Mouse (Mus musculus) CH12.LX (cell line): ENCODE results near the gene Pnmal2. TPM values are rescaled to one million over a fixed set of nuclear protein-coding genes. Genes with fewer than 3 reads are reported as not detected.

Experiments
- DNase-seq: peaks from one replicate; pipeline ENCODE4 v3.0.0-alpha.2; 2013; ENCODE audit errors: extremely low read depth
- H3K27ac ChIP-seq: 2 replicates; pipeline ENCODE4 v1.5.1; 2012; ENCODE audit warnings: low read depth, mild to moderate bottlenecking, control low read depth, moderate library complexity; ENCODE audit not compliant: insufficient read depth
- H3K27me3 ChIP-seq: replicated peaks from 2 replicates; pipeline ENCODE3; 2012; ENCODE audit warnings: inconsistent platforms
- H3K36me3 ChIP-seq, 2 experiments: replicated peaks in 1 of 2; 2 replicates each; pipeline versions ENCODE3 to v1.6.1; 2012; ENCODE audit warnings: inconsistent platforms in 1 of 2, low read length in 1 of 2, mild to moderate bottlenecking in 1 of 2, mixed read lengths in 1 of 2, moderate library complexity in 1 of 2; ENCODE audit not compliant: control insufficient read depth in 1 of 2, insufficient read depth in 1 of 2
- H3K4me1 ChIP-seq, 2 experiments: 2 replicates each; pipeline ENCODE4 v1.6.1; 2012; ENCODE audit warnings: inconsistent platforms in 1 of 2, moderate library complexity in 1 of 2; ENCODE audit not compliant: insufficient read depth in 2 of 2, control insufficient read depth in 1 of 2
- H3K4me2 ChIP-seq: 2 replicates; pipeline ENCODE4 v1.6.1; 2012; ENCODE audit warnings: low read depth, mild to moderate bottlenecking, control low read depth; ENCODE audit not compliant: poor library complexity, insufficient read depth, severe bottlenecking
- H3K4me3 ChIP-seq, 3 experiments: fragments of 150-350 bp in 1 of 3; sonication (generic) in 1 of 3; replicated peaks in 1 of 3; 2 replicates each; pipeline versions ENCODE3 to v1.5.1; 2011 to 2012; ENCODE audit warnings: low read depth in 2 of 3, low read length in 2 of 3, mild to moderate bottlenecking in 2 of 3, moderate library complexity in 2 of 3, control low read depth in 1 of 3, improper control_type of control experiment in 1 of 3, inconsistent platforms in 1 of 3, mixed read lengths in 1 of 3; ENCODE audit not compliant: poor library complexity in 1 of 3
- H3K79me2 ChIP-seq: replicated peaks from 2 replicates; pipeline ENCODE4 v1.6.1; 2012; ENCODE audit warnings: mild to moderate bottlenecking, moderate library complexity; ENCODE audit not compliant: control insufficient read depth, poor library complexity, insufficient read depth, severe bottlenecking; ENCODE audit errors: extremely low read depth
- H3K9ac ChIP-seq: 2 replicates; pipeline ENCODE4 v1.6.1; 2012; ENCODE audit warnings: low read depth, mild to moderate bottlenecking, control low read depth, moderate library complexity; ENCODE audit not compliant: insufficient read depth
- H3K9me3 ChIP-seq: replicated peaks from 2 replicates; pipeline ENCODE3; 2012; ENCODE audit warnings: low read length, inconsistent platforms, mixed read lengths
- BHLHE40 ChIP-seq: IDR thresholded peaks from 2 replicates; pipeline ENCODE4 v1.6.1; 2011; ENCODE audit warnings: mild to moderate bottlenecking, low read depth, low read length, improper control_type of control experiment
- CHD2 ChIP-seq: IDR thresholded peaks from 2 replicates; pipeline ENCODE4 v1.6.1; 2011; ENCODE audit warnings: low read length, improper control_type of control experiment
- CTCF ChIP-seq, 2 experiments: IDR thresholded peaks in 1 of 2; conservative IDR thresholded peaks in 1 of 2; 2 replicates each; pipeline ENCODE4 v1.5.1; 2011 to 2012; ENCODE audit warnings: low read depth in 2 of 2, low read length in 2 of 2, improper control_type of control experiment in 1 of 2, inconsistent platforms in 1 of 2, mild to moderate bottlenecking in 1 of 2, moderate library complexity in 1 of 2
- ELF1 ChIP-seq: IDR thresholded peaks from 2 replicates; pipeline ENCODE4 v1.6.1; 2014; ENCODE audit warnings: low read depth, mild to moderate bottlenecking, inconsistent platforms, low read length, improper control_type of control experiment
- ETS1 ChIP-seq: conservative IDR thresholded peaks from 2 replicates; pipeline ENCODE4 v1.6.1; 2012; ENCODE audit warnings: low read depth, mild to moderate bottlenecking, inconsistent platforms, low read length, improper control_type of control experiment, moderate library complexity
- GABPA ChIP-seq: IDR thresholded peaks from 2 replicates; pipeline ENCODE4 v1.6.1; 2012; ENCODE audit warnings: low read depth, low read length, improper control_type of control experiment, inconsistent platforms; ENCODE audit not compliant: insufficient replicate concordance
- HCFC1 ChIP-seq: IDR thresholded peaks from 2 replicates; pipeline ENCODE4 v1.6.1; 2012; ENCODE audit warnings: low read depth, mild to moderate bottlenecking, inconsistent platforms, low read length, improper control_type of control experiment
- IRF4 ChIP-seq: IDR thresholded peaks from 2 replicates; pipeline ENCODE4 v1.6.1; 2014; ENCODE audit warnings: low read depth, mild to moderate bottlenecking, inconsistent platforms, low read length, improper control_type of control experiment
- JUN ChIP-seq: IDR thresholded peaks from 2 replicates; pipeline ENCODE4 v1.6.1; 2011; ENCODE audit warnings: low read depth, mild to moderate bottlenecking, low read length, improper control_type of control experiment, moderate library complexity; ENCODE audit not compliant: insufficient read depth
- MAFK ChIP-seq: IDR thresholded peaks from 2 replicates; pipeline ENCODE4 v1.6.1; 2011; ENCODE audit warnings: low read length, improper control_type of control experiment; ENCODE audit not compliant: insufficient replicate concordance
- MEF2A ChIP-seq: IDR thresholded peaks from 2 replicates; pipeline ENCODE4 v1.6.1; 2014; ENCODE audit warnings: low read depth, mild to moderate bottlenecking, inconsistent platforms, low read length, improper control_type of control experiment, borderline replicate concordance
- MYC ChIP-seq: IDR thresholded peaks from 2 replicates; pipeline ENCODE4 v1.6.1; 2011; ENCODE audit warnings: low read depth, mild to moderate bottlenecking, improper control_type of control experiment, low read length
- NELFE ChIP-seq: IDR thresholded peaks from 2 replicates; pipeline ENCODE4 v1.6.1; 2011; ENCODE audit warnings: low read depth, low read length, improper control_type of control experiment
- PAX5 ChIP-seq: IDR thresholded peaks from 2 replicates; pipeline ENCODE4 v1.6.1; 2012; ENCODE audit warnings: low read length, inconsistent platforms, mixed read lengths
- RAD21 ChIP-seq: IDR thresholded peaks from 2 replicates; pipeline ENCODE4 v1.6.1; 2011; ENCODE audit warnings: low read depth, mild to moderate bottlenecking, low read length, improper control_type of control experiment, moderate library complexity
- TBP ChIP-seq: conservative IDR thresholded peaks from 2 replicates; pipeline ENCODE4 v1.6.1; 2011; ENCODE audit warnings: low read depth, low read length, improper control_type of control experiment
- UBTF ChIP-seq: IDR thresholded peaks from 2 replicates; pipeline ENCODE4 v1.6.1; 2012; ENCODE audit warnings: low read depth, mild to moderate bottlenecking, inconsistent platforms, low read length, improper control_type of control experiment, moderate library complexity
- USF2 ChIP-seq: conservative IDR thresholded peaks from 2 replicates; pipeline ENCODE4 v1.6.1; 2011; ENCODE audit warnings: low read depth, low read length, improper control_type of control experiment
- ZKSCAN1 ChIP-seq: IDR thresholded peaks from 2 replicates; pipeline ENCODE4 v1.6.1; 2012; ENCODE audit warnings: low read depth, inconsistent platforms, low read length, improper control_type of control experiment, borderline replicate concordance
- dilution Hi-C: fragments of 300-500 bp; cut with MboI; formaldehyde crosslinking; loops from 2 replicates; pipeline ENCODE4 v1.14.3; 2020; ENCODE audit warnings: low sequenced_read_pairs; ENCODE audit not compliant: extremely low pct_unique_long_range_greater_than_20kb, extremely low pct_ligation_motif_present
- in situ Hi-C: fragments of 300-500 bp; cut with MboI; formaldehyde crosslinking; loops from 3 replicates; pipeline ENCODE4 v1.14.3; 2019; ENCODE audit warnings: low sequenced_read_pairs, low pct_ligation_motif_present, low pct_unique_long_range_greater_than_20kb, mixed read lengths
- polyA plus RNA-seq: library from polyadenylated mRNA; unstranded; fragments of >175 nt; gene quantifications from 2 replicates; pipeline ENCODE4 v1.2.1, GENCODE M21; 2012; ENCODE audit warnings: low read depth; ENCODE audit not compliant: insufficient read length
- total RNA-seq, 2 experiments: library from RNA; depleted of rRNA; stranded (reverse); fragments of 300-350 nt in 1 of 2; fragments of >200 nt in 1 of 2; gene quantifications; 2 replicates each; pipeline ENCODE4 v1.2.3; 2012 to 2014

Gene Pnmal2
- total and polyA plus RNA-seq, 3 experiments, result 0.09 to 0.38 TPM; not detected in 1

- no peak within 1 kb of the TSS for H3K4me2 ChIP-seq
- no peak for DNase-seq
- no peak within 1 kb of the TSS for H3K4me3 ChIP-seq
- H3K36me3 ChIP-seq, result no peaks in the 10 kb centered on the region
- no peak within 1 kb of the TSS for H3K27ac ChIP-seq
- no peaks in the 10 kb centered on the region for H3K9me3 ChIP-seq
- H3K27me3 ChIP-seq, result no peaks in the 10 kb centered on the region
- H3K9ac ChIP-seq, result no peak within 1 kb of the TSS
- no peak for TF ChIP-seq UBTF
- TF ChIP-seq JUN, result no peak
- no peak for TF ChIP-seq MYC
- TF ChIP-seq GABPA, result no peak
- TF ChIP-seq HCFC1, result no peak
- TF ChIP-seq ZKSCAN1, result no peak
- TF ChIP-seq TBP, result no peak
- no peak for TF ChIP-seq ETS1
- TF ChIP-seq BHLHE40, result no peak
- TF ChIP-seq CTCF (conservative IDR thresholded peaks at IDR 0.05 in 1 of 2, IDR thresholded peaks at IDR 0.05 in 1 of 2; ENCODE audit: low read depth in 2 of 2, low read length in 2 of 2), result no peak
- no peak for TF ChIP-seq MEF2A
- no peak for TF ChIP-seq USF2
- TF ChIP-seq PAX5, result no peak
- TF ChIP-seq ELF1, result no peak
- H3K4me1 ChIP-seq, result peaks cover 3 to 8% of the 10 kb centered on the region in 2 experiments; a peak in 3 of 4 replicates
- in situ Hi-C loops, result no loop called here
- dilution Hi-C loops, result no loop called here
- no peaks in the 10 kb centered on the region for H3K79me2 ChIP-seq
These were observed 47.9 kb downstream of the Pnmal2 start, which contains the start of gene Ccdc8 for GRCm38 (mm10) chr7:16992451-16992807. Gene Ccdc8, plus strand, starts transcription at chr7:16992708.

DNA sequence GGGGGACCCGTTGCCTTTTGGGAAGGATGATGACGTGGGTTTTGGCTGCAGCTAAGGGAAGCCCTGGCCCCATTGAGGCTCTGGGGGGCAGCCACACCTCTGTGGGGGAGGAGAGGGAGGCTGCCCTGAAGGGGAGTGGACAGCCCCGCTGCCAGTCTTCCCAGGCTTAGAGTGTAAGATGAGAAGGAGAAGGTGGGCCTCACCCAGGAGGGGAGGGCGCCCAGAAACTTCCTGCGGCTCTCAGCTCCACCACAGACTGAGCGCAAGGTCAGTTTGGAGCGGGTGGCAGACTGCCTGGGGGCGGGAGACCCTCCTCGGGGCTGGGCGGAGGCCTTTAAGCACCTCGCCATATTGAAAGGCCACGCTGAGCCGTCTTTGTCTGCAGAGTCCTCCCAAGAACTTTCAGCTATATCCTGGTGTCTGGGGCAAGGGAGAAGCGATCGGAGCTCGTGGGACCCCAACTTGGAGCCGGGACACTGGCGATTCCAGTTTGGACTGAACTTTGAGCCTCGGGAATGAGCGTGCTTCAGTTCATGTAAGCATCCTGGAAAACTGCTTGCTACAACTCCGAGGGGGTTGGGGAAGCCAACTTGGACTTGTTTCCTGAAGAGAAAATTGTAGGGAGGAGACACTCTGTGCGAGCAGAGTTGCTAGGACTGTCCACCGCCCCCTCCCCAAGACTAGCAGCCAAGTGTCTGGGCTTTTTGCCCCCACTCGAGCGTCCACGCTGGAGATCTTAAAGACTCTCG, 49.3 kb downstream of the Pnmal2 start:
- TF ChIP-seq MAFK (no peak), GABPA (no peak), ZKSCAN1 (no peak), TBP (no peak), CTCF (conservative IDR thresholded peaks at IDR 0.05 in 1 of 2, IDR thresholded peaks at IDR 0.05 in 1 of 2; ENCODE audit: low read depth in 2 of 2, low read length in 2 of 2) (no peak), RAD21 (no peak), MEF2A (no peak), BHLHE40 (no peak), IRF4 (no peak), USF2 (no peak), CHD2 (no peak), HCFC1 (no peak), NELFE (no peak)

More for the DNA sequence above, 49.3 kb downstream of the Pnmal2 start:
- Histone ChIP-seq H3K27me3 (no peaks in the 10 kb centered on the region), H3K4me1 (peaks cover 3 to 8% of the 10 kb centered on the region in 2 experiments; a peak in 3 of 4 replicates), H3K9ac (no peak overlapping the region), H3K36me3 (no peaks in the 10 kb centered on the region), H3K79me2 (no peaks in the 10 kb centered on the region), H3K4me3 (no peak overlapping the region), H3K4me2 (no peak overlapping the region), H3K27ac (no peak overlapping the region), H3K9me3 (no peaks in the 10 kb centered on the region)
- dilution Hi-C loops, result no loop called here
- DNase-seq, result no peak
- in situ Hi-C loops, result no loop called here
